Mouse (Mus musculus) liver, embryonic 15.5 days (tissue): Measurements from ENCODE around the gene Gm8890. TPM values are rescaled to one million over a fixed set of nuclear protein-coding genes. Genes with fewer than 3 reads are reported as not detected.
"Not testable (repeated sequence)": the region's sequence is repeated elsewhere in the genome, so short reads cannot be mapped to it uniquely, and the experiment has no call there.

Experiments used
- ATAC-seq: fragments of 200-750 bp; cut with Nextera tagmentation; 2 replicates; pipeline ENCODE4 v1.8.0; 2017; ENCODE audit warnings: moderate number of reproducible peaks, mild to moderate bottlenecking, moderate library complexity; ENCODE audit not compliant: insufficient read depth
- H3K27ac ChIP-seq: fragments of 300-500 bp; sonication (generic); replicated peaks from 2 replicates; pipeline ENCODE4 v1.5.1; 2015; ENCODE audit warnings: mild to moderate bottlenecking, inconsistent platforms
- H3K27me3 ChIP-seq: fragments of 300-500 bp; sonication (generic); 2 replicates; pipeline ENCODE4 v1.6.1; 2015; ENCODE audit warnings: mild to moderate bottlenecking, inconsistent platforms
- H3K36me3 ChIP-seq: fragments of 300-500 bp; sonication (generic); replicated peaks from 2 replicates; pipeline ENCODE4 v1.6.1; 2015; ENCODE audit warnings: moderate library complexity, mild to moderate bottlenecking, inconsistent platforms
- H3K4me1 ChIP-seq: fragments of 300-500 bp; sonication (generic); replicated peaks from 2 replicates; pipeline ENCODE4 v1.6.1; 2015; ENCODE audit warnings: inconsistent platforms
- H3K4me2 ChIP-seq: fragments of 300-500 bp; sonication (generic); 2 replicates; pipeline ENCODE4 v1.6.1; 2015; ENCODE audit warnings: moderate library complexity, mild to moderate bottlenecking, inconsistent platforms
- H3K4me3 ChIP-seq: fragments of 300-500 bp; sonication (generic); replicated peaks from 2 replicates; pipeline ENCODE4 v1.5.1; 2015; ENCODE audit warnings: mild to moderate bottlenecking, inconsistent platforms
- H3K9ac ChIP-seq: fragments of 300-500 bp; sonication (generic); 2 replicates; pipeline ENCODE4 v1.6.1; 2015; ENCODE audit warnings: moderate library complexity, mild to moderate bottlenecking, inconsistent platforms
- H3K9me3 ChIP-seq: fragments of 300-500 bp; sonication (generic); replicated peaks from 2 replicates; pipeline ENCODE4 v1.6.1; 2016; ENCODE audit warnings: inconsistent platforms
- WGBS: fragments of 180-500 bp; shearing (Covaris S2); methylation state at CpG from one replicate; pipeline ENCODE4 v1.1.7; 2015; ENCODE audit warnings: mixed read lengths; ENCODE audit not compliant: insufficient replicate concordance; 5-methylcytosine and 5-hydroxymethylcytosine counted together
- polyA plus RNA-seq: library from polyadenylated mRNA; unstranded; fragments of >200 nt; fragmentation: Nextera tagmentation; extraction: Ambion mirVana; gene quantifications from 2 replicates; pipeline ENCODE4 v1.2.1, GENCODE M21; 2015

The Gm8890 gene
- not detected in 2 replicates for polyA plus RNA-seq

DNA sequence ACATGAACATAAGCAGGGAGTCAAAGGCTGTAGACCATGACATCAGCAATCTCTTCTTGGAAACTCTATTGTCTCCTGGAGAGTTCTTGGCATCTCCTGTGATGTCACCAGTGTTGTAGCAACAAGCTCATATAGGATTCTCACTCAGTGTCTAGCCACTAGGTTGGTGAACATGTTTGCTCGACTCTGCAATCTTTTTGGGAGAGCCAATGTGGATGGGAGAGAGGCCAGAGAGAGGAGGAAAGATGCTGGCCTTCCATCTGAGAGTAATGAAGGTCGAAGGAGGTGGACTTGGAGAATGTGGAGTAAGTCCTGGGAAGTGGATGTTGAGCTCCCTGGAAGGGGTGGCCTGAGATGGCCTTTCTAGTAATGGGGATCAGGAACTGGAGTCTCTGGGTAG lies at the start of gene Gm8890:
Gm8890 (plus strand) TSS at position 301 of the 400 bp plus-strand sequence.
- H3K9ac ChIP-seq, H3K27ac ChIP-seq, H3K27me3 ChIP-seq, H3K9me3 ChIP-seq, H3K4me2 ChIP-seq, ATAC-seq, H3K4me1 ChIP-seq, H3K4me3 ChIP-seq, H3K36me3 ChIP-seq: not testable (repeated sequence)
- WGBS, result 13% methylated on average over 1 of the region's 2 CpGs

DNA sequence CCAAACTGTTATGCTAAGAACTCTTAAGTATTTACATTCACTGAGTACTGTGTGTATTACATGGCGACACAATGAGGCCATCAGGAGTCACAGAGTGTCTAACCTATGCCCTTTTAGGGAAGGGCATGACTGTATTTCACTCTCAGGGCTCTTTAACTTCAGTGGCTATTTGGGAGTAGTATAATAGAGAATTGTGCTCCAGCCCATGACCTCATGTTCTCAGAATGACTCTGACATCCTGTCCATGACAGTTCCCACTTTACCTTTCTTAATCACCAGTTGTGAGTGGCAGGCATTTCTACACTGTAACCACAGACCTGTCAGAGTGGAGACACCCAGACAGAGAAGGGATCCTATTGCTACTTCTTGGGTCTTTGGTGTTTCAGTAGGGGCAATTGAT lies 388 bp downstream of the Gm8890 start:
- H3K36me3 ChIP-seq, H3K27ac ChIP-seq, H3K9me3 ChIP-seq, ATAC-seq, H3K4me2 ChIP-seq, H3K27me3 ChIP-seq, H3K4me3 ChIP-seq, H3K9ac ChIP-seq, H3K4me1 ChIP-seq: not testable (repeated sequence)
- 47% methylated on average over 1 of the region's 1 CpGs for WGBS

Other genes starting within 250 kb of the Gm8890 start
- not detected in 2 replicates for gene Gm8879, start 128.4 kb upstream of the Gm8890 start, polyA plus RNA-seq
- gene Gm5861, start 73.0 kb upstream of the Gm8890 start, polyA plus RNA-seq, result not detected in 2 replicates
- gene Speer1, start 85.5 kb downstream of the Gm8890 start, polyA plus RNA-seq, result not detected in 2 replicates
- not detected in 2 replicates for gene Gm8897, start 160.4 kb downstream of the Gm8890 start, polyA plus RNA-seq
- gene Gm8906, start 246.7 kb downstream of the Gm8890 start, polyA plus RNA-seq, result not detected in 2 replicates